Mouse (Mus musculus) olfactory bulb, adult 2 months (tissue): Measurements from ENCODE around the gene Ksr1.

ENCODE experiments used
- CTCF ChIP-seq: fragments of 200-500 bp; IDR thresholded peaks from 2 replicates; pipeline ENCODE4 v1.5.1; 2012; ENCODE audit warnings: low read depth, mild to moderate bottlenecking, low read length, moderate library complexity; ENCODE audit not compliant: insufficient read depth
- POLR2A ChIP-seq: fragments of 200-500 bp; IDR thresholded peaks from 2 replicates; pipeline ENCODE4 v1.6.1; 2012; ENCODE audit warnings: mild to moderate bottlenecking, low read depth, low read length, moderate library complexity; ENCODE audit not compliant: insufficient read depth

DNA sequence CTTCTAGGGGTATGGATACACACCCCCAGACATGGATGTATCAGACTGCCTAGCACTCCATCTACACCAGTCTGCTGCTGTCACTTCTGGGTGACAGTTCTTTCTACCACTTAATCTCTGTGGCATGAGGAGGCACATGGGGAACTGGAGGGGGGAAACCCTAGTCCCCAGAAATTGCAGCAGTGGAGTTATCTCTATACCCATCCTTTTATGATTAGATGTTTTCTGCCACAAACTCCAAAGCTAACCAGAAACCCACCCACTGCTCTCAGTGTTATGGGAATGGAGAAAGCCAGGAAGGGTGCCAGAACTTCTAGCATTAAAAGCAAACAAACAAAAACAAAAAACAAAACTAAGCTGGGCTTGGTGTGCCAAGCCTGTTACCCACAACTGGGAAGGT, 92.8 kb downstream of the Ksr1 start:
- no peak for TF ChIP-seq POLR2A
- TF ChIP-seq CTCF = no peak
